Mouse (Mus musculus): ENCODE results near the gene Rcan2. TPM values are rescaled to one million over a fixed set of nuclear protein-coding genes. Genes with fewer than 3 reads are reported as not detected.

Rcan2 gene
- polyA plus RNA-seq, 2 experiments from 2014 or later: not detected

DNA sequence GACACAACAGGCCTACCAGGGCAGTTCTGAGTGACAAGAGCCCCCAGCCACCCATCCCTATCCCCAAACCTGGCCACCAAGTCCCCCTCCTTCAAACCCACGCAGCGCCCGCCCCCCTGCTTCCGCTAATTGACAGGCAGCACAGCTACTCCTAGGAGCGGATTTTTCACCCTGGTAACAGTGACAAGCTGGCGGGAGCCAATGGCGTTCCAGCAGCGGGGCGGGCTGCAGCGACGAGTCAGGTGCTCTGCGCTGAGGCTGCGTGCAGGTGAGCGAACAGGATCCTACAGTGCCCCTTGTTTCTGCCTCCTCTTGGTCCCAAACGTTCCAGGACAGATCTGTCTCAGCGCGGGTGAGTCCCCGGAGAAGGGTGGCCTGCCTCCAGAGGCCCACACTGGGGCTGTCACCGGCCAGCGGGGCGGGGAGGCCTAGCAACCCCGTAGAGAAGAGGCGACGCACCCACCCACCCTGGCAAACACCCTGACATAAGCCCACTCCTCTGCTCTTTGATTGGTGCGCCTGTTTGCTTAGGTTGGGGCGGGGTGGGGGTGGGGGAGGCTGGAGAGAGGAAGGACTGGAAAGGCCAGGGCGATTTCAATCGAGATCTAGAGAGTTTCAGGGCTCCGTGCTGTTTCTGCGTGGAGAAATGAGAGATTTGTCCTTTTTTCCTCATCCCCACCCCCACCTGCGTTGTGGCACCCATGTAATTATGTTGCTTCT, 277.6 kb downstream of the Rcan2 start, which contains the start of gene Enpp5:
Gene Enpp5 (plus strand): TSS at position 183 of the 720 bp plus-strand sequence.
- peak; percentile 95 for ATAC-seq

- ATAC-seq: no peak
These were observed 282.0 kb downstream of the Rcan2 start for GRCm38 (mm10) chr17:44083156-44083555.

DNA sequence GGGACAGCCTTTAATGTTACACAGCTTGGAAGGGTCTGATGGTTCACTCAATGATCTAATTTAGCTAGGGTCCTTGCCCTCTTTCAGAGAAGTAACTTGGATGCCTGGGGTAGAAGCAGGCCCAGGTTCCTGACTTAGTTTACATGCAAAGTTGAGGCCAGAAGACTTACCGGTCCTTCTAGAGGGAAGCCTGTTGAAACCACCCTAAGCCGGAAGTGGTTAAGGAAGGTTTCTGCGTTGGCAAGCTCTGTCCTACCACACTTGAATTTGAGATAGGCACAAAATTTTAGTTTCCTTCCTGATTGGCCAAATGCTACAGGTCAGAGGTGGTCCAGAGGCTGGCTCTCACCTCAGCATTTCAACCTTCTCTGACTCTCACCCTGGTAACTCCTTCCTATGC, 287.1 kb downstream of the Rcan2 start:
- no peak for ATAC-seq

Other genes with a start within 250 kb of the Rcan2 start
- under 1 TPM in 1 of 2 experiments, not detected in 1; 0.89 TPM for gene Pla2g7, start 233.3 kb upstream of the Rcan2 start, polyA plus RNA-seq (2017; shearing (Covaris generic))
- gene Tdrd6, start 171.1 kb upstream of the Rcan2 start, polyA plus RNA-seq (2017; shearing (Covaris generic)): not detected
- 1 to 10 TPM; 2.6 TPM for gene Slc25a27, start 134.1 kb upstream of the Rcan2 start, polyA plus RNA-seq (2017; shearing (Covaris generic))
- 1 to 10 TPM in 1 of 2 experiments, under 1 TPM in 1; 0.61 to 1.2 TPM for gene Cyp39a1, start 133.9 kb upstream of the Rcan2 start, polyA plus RNA-seq (2017; shearing (Covaris generic))

Data from activated CD4-positive, CD25-positive, alpha-beta regulatory T cell, adult 4 months (primary cell).